8 mouse cellular contexts compared by ENCODE assay signal in the genomic region with DNA sequence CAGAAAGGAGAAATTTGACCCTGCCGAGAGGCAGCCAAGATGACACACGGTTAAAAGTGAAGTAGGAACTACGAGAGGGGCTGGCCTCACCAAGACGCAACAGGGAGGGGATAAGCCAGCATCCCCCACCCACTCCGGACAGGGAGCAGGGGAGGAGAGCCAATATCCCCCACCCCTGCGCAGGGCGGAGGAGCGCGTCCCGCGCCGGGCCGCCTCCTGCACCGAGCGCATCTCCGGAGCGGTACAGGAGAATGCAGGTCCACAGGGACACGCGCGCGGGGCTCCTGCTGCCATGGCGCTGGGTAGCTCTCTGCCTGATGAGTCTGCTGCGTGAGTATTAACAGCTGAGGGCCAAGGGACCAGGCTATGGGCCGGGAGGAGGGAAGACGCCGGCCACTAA. TPM values are rescaled to one million over a fixed set of nuclear protein-coding genes. Genes with fewer than 3 reads are reported as not detected.
DNase-seq lines count a peak whose midpoint lies in the region; ATAC-seq and TF ChIP-seq lines count a peak whose summit lies in the region.

Cd34 (plus strand) TSS at position 105 of the 400 bp plus-strand sequence.

- DNase-seq in 3134 (ENCODE audit: extremely low read depth, insufficient read length, low spot score), result peak; percentile 16
- peak; percentile 78 for DNase-seq in adrenal gland, postnatal 14 days
- DNase-seq in forebrain, postnatal 0 days, result no peak
- peak; percentile 35 for DNase-seq in hindbrain, embryonic 10.5 days (ENCODE audit: low spot score)
- DNase-seq in layer of hippocampus, postnatal 10 days (ENCODE audit: low spot score in 2 of 2), result peak; percentile 19 to 33
- peak; percentile 60 for DNase-seq in lung, postnatal 0 days (ENCODE audit: low spot score)
- DNase-seq in ovary, postnatal 14 days (ENCODE audit: low spot score), result peak; percentile 50
- no peak for DNase-seq in spleen, adult 18-20 months

- ATAC-seq in forebrain, postnatal 0 days, result peak; percentile 59
- ATAC-seq in lung, postnatal 0 days, result peak; percentile 94

- no peaks in the 10 kb centered on the region for H3K36me3 ChIP-seq in forebrain, postnatal 0 days (ENCODE audit: insufficient read depth)
- no peaks in the 10 kb centered on the region for H3K36me3 ChIP-seq in hindbrain, embryonic 10.5 days
- H3K36me3 ChIP-seq in lung, postnatal 0 days (ENCODE audit: insufficient read depth, low read length), result no peaks in the 10 kb centered on the region

- 1% methylated on average over 26 of the region's 26 CpGs for WGBS in forebrain, postnatal 0 days
- 2% methylated on average over 26 of the region's 26 CpGs for WGBS in hindbrain, embryonic 10.5 days
- 0% methylated on average over 26 of the region's 26 CpGs for WGBS in lung, postnatal 0 days

- peak within 1 kb of the TSS; percentile 36 for H3K4me3 ChIP-seq in forebrain, postnatal 0 days (ENCODE audit: low read depth, low read length)
- H3K4me3 ChIP-seq in hindbrain, embryonic 10.5 days, result peak within 1 kb of the TSS; percentile 57
- H3K4me3 ChIP-seq in lung, postnatal 0 days (ENCODE audit: low read depth, low read length), result peak within 1 kb of the TSS; percentile 45

- H3K4me2 ChIP-seq in forebrain, postnatal 0 days (ENCODE audit: low read depth), result peak within 1 kb of the TSS; percentile 75
- H3K4me2 ChIP-seq in lung, postnatal 0 days (replicated peaks; ENCODE audit: low read depth, low read length), result peak within 1 kb of the TSS; percentile 49

- H3K9me3 ChIP-seq in forebrain, postnatal 0 days (ENCODE audit: low read length), result no peaks in the 10 kb centered on the region
- no peaks in the 10 kb centered on the region for H3K9me3 ChIP-seq in hindbrain, embryonic 10.5 days
- no peaks in the 10 kb centered on the region for H3K9me3 ChIP-seq in lung, postnatal 0 days (ENCODE audit: low read length)

- no peak within 1 kb of the TSS for H3K27ac ChIP-seq in forebrain, postnatal 0 days (ENCODE audit: low read depth, low read length)
- H3K27ac ChIP-seq in hindbrain, embryonic 10.5 days, result peak within 1 kb of the TSS; percentile 71
- peak within 1 kb of the TSS; percentile 65 for H3K27ac ChIP-seq in lung, postnatal 0 days (ENCODE audit: low read length)

- no peak for TF ChIP-seq EP300 in lung, postnatal 0 days (IDR thresholded peaks at IDR 0.05)

- no peak for TF ChIP-seq CTCF in forebrain, postnatal 0 days (IDR thresholded peaks at IDR 0.05; ENCODE audit: low read depth)
- TF ChIP-seq CTCF in lung, postnatal 0 days (IDR thresholded peaks at IDR 0.05), result no peak

- H3K27me3 ChIP-seq in forebrain, postnatal 0 days (ENCODE audit: insufficient read depth, low read length), result peaks cover 13% of the 10 kb centered on the region; the same call in 1 of the 2 replicates
- H3K27me3 ChIP-seq in hindbrain, embryonic 10.5 days (ENCODE audit: insufficient read depth, poor library complexity, severe bottlenecking), result peaks cover 29% of the 10 kb centered on the region
- no peaks in the 10 kb centered on the region for H3K27me3 ChIP-seq in lung, postnatal 0 days (replicated peaks; ENCODE audit: insufficient read depth, low read length)

- H3K4me1 ChIP-seq in forebrain, postnatal 0 days (ENCODE audit: insufficient read depth), result peaks cover 8% of the 10 kb centered on the region; the same call in 1 of the 2 replicates
- H3K4me1 ChIP-seq in hindbrain, embryonic 10.5 days (replicated peaks), result peaks cover 8% of the 10 kb centered on the region
- no peaks in the 10 kb centered on the region for H3K4me1 ChIP-seq in lung, postnatal 0 days (ENCODE audit: insufficient read depth, low read depth, low read length)

- peak within 1 kb of the TSS; percentile 35; the same call in 1 of the 2 replicates for H3K9ac ChIP-seq in forebrain, postnatal 0 days
- peak within 1 kb of the TSS; percentile 50 for H3K9ac ChIP-seq in lung, postnatal 0 days (replicated peaks; ENCODE audit: low read depth)

RNA-seq across cellular contexts. Expression of gene Cd34, which starts in this region (rescaled TPM):
- total RNA-seq in adrenal gland, postnatal 14 days (2021), result 79.3 and 95.3 TPM in 2 replicates
- total RNA-seq in forebrain, postnatal 0 days (2014; rRNA removed), result 23.2 and 23.9 TPM in 2 replicates
- polyA plus RNA-seq in forebrain, postnatal 0 days (2015; fragmentation: Nextera tagmentation; extraction: Ambion mirVana), result 22.0 and 24.5 TPM in 2 replicates
- polyA plus RNA-seq in hindbrain, embryonic 10.5 days (2016; fragmentation: Nextera tagmentation; extraction: Ambion mirVana), result 53.7 and 58.8 TPM in 2 replicates
- total RNA-seq in layer of hippocampus, postnatal 10 days (2021), result 10 to 100 TPM; 26.5 to 28.1 TPM
- 189 and 199 TPM in 2 replicates for polyA plus RNA-seq in lung, postnatal 0 days (2015; fragmentation: Nextera tagmentation; extraction: Ambion mirVana)

Comparison
In these comparisons a context has a peak if more than half of its experiments do, and no peak if none do; other contexts are left out.
1. DNase-seq: peak in 3134 (single experiment), adrenal gland, postnatal 14 days (single experiment), hindbrain, embryonic 10.5 days (single experiment), layer of hippocampus, postnatal 10 days (2 of 2), lung, postnatal 0 days (single experiment) and ovary, postnatal 14 days (single experiment); none in forebrain, postnatal 0 days (single experiment) and spleen, adult 18-20 months (0 of 2).
2. Peak in every context shown above with its lines, with median percentiles within 50 percentile points of each other: H3K4me3 ChIP-seq.